Mouse (Mus musculus): ENCODE results near the gene Tbrg4. TPM values are rescaled to one million over a fixed set of nuclear protein-coding genes. Genes with fewer than 3 reads are reported as not detected.

Gene Tbrg4
- total RNA-seq (2014; rRNA removed) (17.7 and 18.0 TPM in 2 replicates), polyA plus RNA-seq (2012; rRNA removed) (49.4 and 71.0 TPM in 2 replicates)

DNA sequence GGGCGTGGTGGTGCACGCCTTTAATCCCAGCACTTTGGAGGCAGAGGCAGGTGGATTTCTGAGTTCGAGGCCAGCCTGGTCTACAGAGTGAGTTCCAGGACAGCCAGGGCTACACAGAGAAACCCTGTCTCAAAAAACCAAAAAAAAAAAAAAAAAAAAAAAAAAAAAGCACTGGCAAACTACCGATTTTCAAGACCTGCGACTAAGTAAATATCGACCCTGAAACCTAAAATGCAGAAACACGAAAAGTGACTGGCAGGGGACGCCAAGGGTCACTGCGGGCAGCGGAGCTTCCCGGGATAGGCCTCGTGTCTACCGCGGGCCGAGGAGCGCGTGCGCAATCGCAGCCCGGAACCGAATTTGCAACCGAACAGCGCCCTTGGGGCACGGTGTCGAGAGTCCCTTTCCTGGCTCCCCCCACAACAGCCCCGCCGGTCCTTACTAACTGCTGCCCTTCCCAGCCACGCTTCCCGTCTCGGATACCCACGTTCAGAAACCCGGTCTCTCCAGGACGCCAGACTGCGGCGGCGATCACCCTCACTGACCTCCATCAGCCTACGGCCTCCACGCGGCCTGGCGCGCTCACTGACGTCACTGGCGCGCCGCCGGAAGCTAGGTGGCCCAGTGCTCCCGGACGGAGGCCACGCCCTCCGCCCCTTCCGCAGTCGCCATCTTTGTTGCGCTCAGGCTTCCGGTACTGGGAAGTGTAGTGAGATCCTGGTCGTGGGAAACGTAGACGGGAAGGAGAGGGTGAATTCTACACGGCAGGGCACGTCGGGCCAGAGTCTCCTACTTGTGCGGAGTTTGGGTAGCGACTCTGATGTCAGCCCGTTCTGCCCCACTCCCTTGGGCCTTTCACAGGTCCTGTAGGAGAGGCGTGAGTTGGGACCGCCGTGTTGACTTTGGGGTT, at the start of gene Tbrg4:
Gene Tbrg4 (minus strand): TSS at position 590 of the 910 bp plus-strand sequence.
- Histone ChIP-seq H3K27me3 (ENCODE audit: control insufficient read depth, insufficient read depth, low read length) (no peaks in the 10 kb centered on the region), H3K9ac (ENCODE audit: low read depth, low read length) (peak within 1 kb of the TSS; percentile 91), H3K36me3 (ENCODE audit: control insufficient read depth, insufficient read depth, low read length) (peaks cover 17% of the 10 kb centered on the region; the same call in 1 of the 2 replicates), H3K4me3 (ENCODE audit: insufficient read depth, low read depth, low read length) (peak within 1 kb of the TSS; percentile 95), H3K79me2 (ENCODE audit: control insufficient read depth, insufficient read depth, low read length) (peaks cover 3% of the 10 kb centered on the region; the same call in 1 of the 2 replicates), H3K27ac (replicated peaks; ENCODE audit: insufficient read depth, low read depth, low read length) (peak within 1 kb of the TSS; percentile 96), H3K4me1 (ENCODE audit: control insufficient read depth, insufficient read depth, low read length) (peaks cover 7% of the 10 kb centered on the region)
- TF ChIP-seq CTCF (IDR thresholded peaks at IDR 0.05; ENCODE audit: low read depth, low read length) = no peak
- peak; percentile 66 for TF ChIP-seq POLR2A (IDR thresholded peaks at IDR 0.05; ENCODE audit: extremely low read depth, insufficient read depth, low read length)
- DNase-seq (ENCODE audit: extremely low read depth, low read depth, low spot score) = peak; percentile 84
- WGBS = under 1% methylated on average over 66 of the region's 66 CpGs

- Histone ChIP-seq H3K9ac (ENCODE audit: low read depth, low read length) (no peak overlapping the region), H3K4me3 (ENCODE audit: insufficient read depth, low read depth, low read length) (no peak overlapping the region), H3K79me2 (ENCODE audit: control insufficient read depth, insufficient read depth, low read length) (no peaks in the 10 kb centered on the region), H3K27me3 (ENCODE audit: control insufficient read depth, insufficient read depth, low read length) (no peaks in the 10 kb centered on the region), H3K27ac (replicated peaks; ENCODE audit: insufficient read depth, low read depth, low read length) (no peak overlapping the region), H3K4me1 (ENCODE audit: control insufficient read depth, insufficient read depth, low read length) (no peaks in the 10 kb centered on the region), H3K36me3 (ENCODE audit: control insufficient read depth, insufficient read depth, low read length) (no peaks in the 10 kb centered on the region)
- TF ChIP-seq CTCF (IDR thresholded peaks at IDR 0.05; ENCODE audit: low read depth, low read length) (no peak), POLR2A (IDR thresholded peaks at IDR 0.05; ENCODE audit: extremely low read depth, insufficient read depth, low read length) (no peak)
- no peak for DNase-seq (ENCODE audit: extremely low read depth, low read depth, low spot score)
- WGBS = 61% methylated on average over 7 of the region's 7 CpGs
Measured at GRCm38 (mm10) chr11:6675402-6675801, 49.5 kb upstream of the Tbrg4 start.

DNA sequence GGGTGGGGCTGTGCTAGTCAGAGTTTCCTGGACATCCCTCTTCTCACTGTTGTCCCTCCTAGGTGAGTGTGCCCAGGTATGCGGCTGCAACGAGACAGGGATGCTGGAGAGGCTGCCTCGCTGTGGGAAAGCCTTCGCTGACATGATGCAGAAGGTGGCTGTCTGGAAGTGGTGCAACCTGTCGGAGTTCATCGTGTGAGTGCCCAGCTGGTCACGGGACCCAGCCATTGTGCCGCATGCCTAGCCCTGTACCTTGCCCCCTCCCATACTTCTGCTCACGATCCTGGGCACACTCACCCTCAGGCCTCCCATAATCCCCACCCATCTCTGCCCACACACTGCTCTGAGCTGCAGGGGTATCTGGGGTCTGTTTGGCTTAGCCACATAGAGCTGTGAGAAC, 48.8 kb upstream of the Tbrg4 start:
- no peaks in the 10 kb centered on the region for H3K27me3 ChIP-seq (ENCODE audit: control insufficient read depth, insufficient read depth, low read length)
- H3K9ac ChIP-seq (ENCODE audit: low read depth, low read length) = no peak overlapping the region
- H3K4me1 ChIP-seq (ENCODE audit: control insufficient read depth, insufficient read depth, low read length) = no peaks in the 10 kb centered on the region
- no peaks in the 10 kb centered on the region for H3K36me3 ChIP-seq (ENCODE audit: control insufficient read depth, insufficient read depth, low read length)
- H3K79me2 ChIP-seq (ENCODE audit: control insufficient read depth, insufficient read depth, low read length) = no peaks in the 10 kb centered on the region
- TF ChIP-seq CTCF (IDR thresholded peaks at IDR 0.05; ENCODE audit: low read depth, low read length) (no peak), POLR2A (IDR thresholded peaks at IDR 0.05; ENCODE audit: extremely low read depth, insufficient read depth, low read length) (no peak)
- no peak overlapping the region for H3K27ac ChIP-seq (replicated peaks; ENCODE audit: insufficient read depth, low read depth, low read length)
- 88% methylated on average over 9 of the region's 9 CpGs for WGBS
- H3K4me3 ChIP-seq (ENCODE audit: insufficient read depth, low read depth, low read length) = no peak overlapping the region
- no peak for DNase-seq (ENCODE audit: extremely low read depth, low read depth, low spot score)

DNA sequence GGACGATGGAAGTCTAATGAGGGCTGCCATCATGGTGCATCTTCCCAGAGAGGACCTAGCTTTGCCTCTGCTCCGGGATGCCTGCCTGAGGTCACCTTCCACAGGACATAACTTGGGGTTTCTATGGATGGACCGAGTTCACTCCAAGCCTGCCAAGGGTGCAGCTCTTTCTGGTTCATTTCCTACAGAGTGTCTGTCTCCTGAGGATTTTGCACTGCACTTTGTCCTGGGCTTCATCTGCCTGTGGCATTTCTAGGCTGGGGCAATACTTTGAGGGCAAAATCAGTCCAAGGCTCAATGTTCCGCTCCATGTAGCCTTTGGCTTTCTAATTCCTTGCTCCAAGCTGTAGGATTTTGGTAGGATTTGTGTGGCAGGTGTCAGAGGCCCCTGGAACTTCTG, 45.0 kb upstream of the Tbrg4 start:
- Histone ChIP-seq H3K36me3 (ENCODE audit: control insufficient read depth, insufficient read depth, low read length) (no peaks in the 10 kb centered on the region), H3K79me2 (ENCODE audit: control insufficient read depth, insufficient read depth, low read length) (no peaks in the 10 kb centered on the region), H3K9ac (ENCODE audit: low read depth, low read length) (no peak overlapping the region), H3K4me1 (ENCODE audit: control insufficient read depth, insufficient read depth, low read length) (no peaks in the 10 kb centered on the region), H3K4me3 (ENCODE audit: insufficient read depth, low read depth, low read length) (no peak overlapping the region), H3K27ac (replicated peaks; ENCODE audit: insufficient read depth, low read depth, low read length) (no peak overlapping the region), H3K27me3 (ENCODE audit: control insufficient read depth, insufficient read depth, low read length) (no peaks in the 10 kb centered on the region)
- 80% methylated on average over 4 of the region's 4 CpGs for WGBS
- DNase-seq (ENCODE audit: extremely low read depth, low read depth, low spot score) = no peak
- no peak for TF ChIP-seq CTCF (IDR thresholded peaks at IDR 0.05; ENCODE audit: low read depth, low read length)
- no peak for TF ChIP-seq POLR2A (IDR thresholded peaks at IDR 0.05; ENCODE audit: extremely low read depth, insufficient read depth, low read length)

DNA sequence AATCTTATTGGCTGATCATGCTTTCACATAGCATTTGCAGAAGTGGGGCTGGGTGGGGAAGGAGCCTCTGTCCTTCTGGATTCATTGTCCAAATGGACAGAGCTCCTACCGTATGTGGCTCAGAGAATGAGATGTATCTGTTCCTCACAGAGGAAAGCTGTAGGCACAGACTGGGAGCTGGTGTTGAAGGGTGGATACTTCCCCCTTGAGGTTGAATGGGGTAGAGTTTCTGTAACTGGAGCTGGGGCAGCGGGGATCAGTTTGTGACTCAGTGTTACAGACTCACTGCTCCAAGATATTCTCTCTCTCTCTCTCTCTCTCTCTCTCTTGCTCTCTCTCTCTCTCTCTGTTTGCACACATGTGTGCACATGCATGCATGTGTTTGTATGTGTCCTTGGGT, 44.2 kb upstream of the Tbrg4 start:
- 49% methylated on average over 2 of the region's 2 CpGs for WGBS
- Histone ChIP-seq H3K27ac (replicated peaks; ENCODE audit: insufficient read depth, low read depth, low read length) (no peak overlapping the region), H3K79me2 (ENCODE audit: control insufficient read depth, insufficient read depth, low read length) (no peaks in the 10 kb centered on the region), H3K27me3 (ENCODE audit: control insufficient read depth, insufficient read depth, low read length) (no peaks in the 10 kb centered on the region), H3K4me3 (ENCODE audit: insufficient read depth, low read depth, low read length) (no peak overlapping the region), H3K36me3 (ENCODE audit: control insufficient read depth, insufficient read depth, low read length) (no peaks in the 10 kb centered on the region), H3K4me1 (ENCODE audit: control insufficient read depth, insufficient read depth, low read length) (no peaks in the 10 kb centered on the region), H3K9ac (ENCODE audit: low read depth, low read length) (no peak overlapping the region)
- TF ChIP-seq POLR2A (IDR thresholded peaks at IDR 0.05; ENCODE audit: extremely low read depth, insufficient read depth, low read length) = no peak
- DNase-seq (ENCODE audit: extremely low read depth, low read depth, low spot score) = no peak

DNA sequence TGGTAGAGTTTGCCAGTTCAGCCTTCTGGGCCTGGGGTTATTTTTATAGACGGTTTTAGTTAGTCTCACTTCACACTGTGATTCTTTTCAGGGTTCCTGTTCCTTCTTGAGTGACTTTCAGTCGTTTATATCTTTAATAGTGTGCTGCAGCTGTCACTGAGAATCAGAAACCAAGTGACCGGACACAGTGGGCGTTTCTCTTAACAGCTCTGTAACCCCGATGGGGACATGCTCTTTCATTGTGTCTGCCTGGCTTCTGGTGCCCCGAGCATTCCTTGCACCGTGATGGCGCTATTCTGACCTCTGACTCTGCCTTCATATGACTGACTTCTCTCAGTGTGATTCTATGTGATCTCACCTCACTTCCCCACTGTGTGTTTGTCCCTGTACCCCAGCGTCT, 43.2 kb upstream of the Tbrg4 start:
- H3K4me1 ChIP-seq (ENCODE audit: control insufficient read depth, insufficient read depth, low read length) = no peaks in the 10 kb centered on the region
- no peaks in the 10 kb centered on the region for H3K79me2 ChIP-seq (ENCODE audit: control insufficient read depth, insufficient read depth, low read length)
- no peaks in the 10 kb centered on the region for H3K27me3 ChIP-seq (ENCODE audit: control insufficient read depth, insufficient read depth, low read length)
- no peaks in the 10 kb centered on the region for H3K36me3 ChIP-seq (ENCODE audit: control insufficient read depth, insufficient read depth, low read length)
- H3K27ac ChIP-seq (replicated peaks; ENCODE audit: insufficient read depth, low read depth, low read length) = no peak overlapping the region
- no peak overlapping the region for H3K9ac ChIP-seq (ENCODE audit: low read depth, low read length)
- no peak overlapping the region for H3K4me3 ChIP-seq (ENCODE audit: insufficient read depth, low read depth, low read length)
- 66% methylated on average over 9 of the region's 9 CpGs for WGBS
- TF ChIP-seq POLR2A (IDR thresholded peaks at IDR 0.05; ENCODE audit: extremely low read depth, insufficient read depth, low read length) = no peak
- no peak for TF ChIP-seq CTCF (IDR thresholded peaks at IDR 0.05; ENCODE audit: low read depth, low read length)
- no peak for DNase-seq (ENCODE audit: extremely low read depth, low read depth, low spot score)

Measured in liver, adult 2 months (tissue).